Mouse (Mus musculus) kidney, postnatal 0 days (tissue): Measurements from ENCODE around the gene Espnl. TPM values are rescaled to one million over a fixed set of nuclear protein-coding genes. Genes with fewer than 3 reads are reported as not detected.

Experiments
- ATAC-seq: fragments of 200-750 bp; cut with Nextera tagmentation; replicated peaks from 2 replicates; pipeline ENCODE4 v1.8.0; 2017; ENCODE audit warnings: low read depth, moderate number of reproducible peaks, moderate TSS enrichment, moderate library complexity; ENCODE audit not compliant: low FRiP score
- DNase-seq: peaks from one replicate; pipeline ENCODE4 v3.0.0-alpha.2; 2016; ENCODE audit warnings: low spot score
- H3K27ac ChIP-seq: fragments of 300-500 bp; sonication (generic); 2 replicates; pipeline ENCODE4 v1.5.1; 2014; ENCODE audit warnings: mild to moderate bottlenecking
- H3K27me3 ChIP-seq: fragments of 300-500 bp; sonication (generic); 2 replicates; pipeline ENCODE4 v1.6.1; 2014; ENCODE audit warnings: low read length, mixed read lengths; ENCODE audit not compliant: insufficient read depth
- H3K36me3 ChIP-seq: fragments of 300-500 bp; sonication (generic); 2 replicates; pipeline ENCODE4 v1.6.1; 2014; ENCODE audit warnings: low read length, mixed read lengths; ENCODE audit not compliant: insufficient read depth
- H3K4me1 ChIP-seq: fragments of 300-500 bp; sonication (generic); replicated peaks from 2 replicates; pipeline ENCODE4 v1.6.1; 2014; ENCODE audit warnings: antibody characterized with exemption, low read length, mixed read lengths; ENCODE audit not compliant: insufficient read depth
- H3K4me2 ChIP-seq: fragments of 300-500 bp; sonication (generic); 2 replicates; pipeline ENCODE4 v1.6.1; 2014; ENCODE audit warnings: mild to moderate bottlenecking, low read length, moderate library complexity, mixed read lengths
- H3K4me3 ChIP-seq: fragments of 300-500 bp; sonication (generic); replicated peaks from 2 replicates; pipeline ENCODE4 v1.5.1; 2014; ENCODE audit warnings: low read depth, low read length
- H3K9ac ChIP-seq: fragments of 300-500 bp; sonication (generic); 2 replicates; pipeline ENCODE4 v1.6.1; 2014; ENCODE audit warnings: low read depth, low read length
- H3K9me3 ChIP-seq: fragments of 300-500 bp; sonication (generic); replicated peaks from 2 replicates; pipeline ENCODE4 v1.6.1; 2016; ENCODE audit warnings: low read length, inconsistent platforms, mixed read lengths
- CTCF ChIP-seq: IDR thresholded peaks from 2 replicates; pipeline ENCODE4 v1.5.1; 2016; ENCODE audit warnings: antibody characterized with exemption, low read depth, mild to moderate bottlenecking, moderate library complexity
- WGBS: fragments of 180-500 bp; shearing (Covaris S2); extraction: QIAGEN DNeasy Blood & Tissue Kit; methylation state at CpG from one replicate; pipeline ENCODE4 v1.1.7; 2014; 5-methylcytosine and 5-hydroxymethylcytosine counted together
- polyA plus RNA-seq: library from polyadenylated mRNA; unstranded; fragments of >200 nt; fragmentation: Nextera tagmentation; extraction: Ambion mirVana; gene quantifications from 2 replicates; pipeline ENCODE4 v1.2.1, GENCODE M21; 2015

Espnl gene
- polyA plus RNA-seq, 1 experiment from 2014 or later: 0.05 TPM

- no peak for ATAC-seq
- 93% methylated on average over 3 of the region's 3 CpGs for WGBS
- no peaks in the 10 kb centered on the region for H3K9me3 ChIP-seq
Measured at GRCm38 (mm10) chr1:91344001-91344400, 22.1 kb downstream of the Espnl start.

GRCm38 (mm10) chr1:91344921-91345685 is 23.2 kb downstream of the Espnl start:
- Histone ChIP-seq H3K9ac (no peak overlapping the region), H3K36me3 (no peaks in the 10 kb centered on the region), H3K27me3 (peaks cover 34% of the 10 kb centered on the region), H3K9me3 (no peaks in the 10 kb centered on the region), H3K27ac (no peak overlapping the region), H3K4me1 (no peaks in the 10 kb centered on the region; the same call in 1 of the 2 replicates), H3K4me3 (peak overlapping the region; percentile 13), H3K4me2 (peak overlapping the region; percentile 39)
- WGBS: 3% methylated on average over 66 of the region's 68 CpGs
- peak; percentile 59 for TF ChIP-seq CTCF
- peak; percentile 40 for DNase-seq
- peak; percentile 50 for ATAC-seq

More at GRCm38 (mm10) chr1:91344001-91344400, 22.1 kb downstream of the Espnl start:
- Histone ChIP-seq H3K36me3 (no peaks in the 10 kb centered on the region), H3K9ac (no peak overlapping the region), H3K4me2 (no peak overlapping the region), H3K27me3 (peaks cover 34% of the 10 kb centered on the region), H3K27ac (no peak overlapping the region), H3K4me3 (no peak overlapping the region), H3K4me1 (no peaks in the 10 kb centered on the region; the same call in 1 of the 2 replicates)
- DNase-seq: no peak
- TF ChIP-seq CTCF: no peak

GRCm38 (mm10) chr1:91346892-91347291 is 25.0 kb downstream of the Espnl start:
- H3K9ac ChIP-seq: no peak overlapping the region
- peak; percentile 90 for DNase-seq
- no peaks in the 10 kb centered on the region; the same call in 1 of the 2 replicates for H3K4me1 ChIP-seq
- H3K9me3 ChIP-seq: no peaks in the 10 kb centered on the region
- no peak overlapping the region for H3K4me2 ChIP-seq
- H3K36me3 ChIP-seq: no peaks in the 10 kb centered on the region
- H3K27ac ChIP-seq: no peak overlapping the region
- H3K4me3 ChIP-seq: no peak overlapping the region
- ATAC-seq: peak; percentile 47
- H3K27me3 ChIP-seq: peaks cover 34% of the 10 kb centered on the region
- TF ChIP-seq CTCF: peak; percentile 85
- 40% methylated on average over 3 of the region's 3 CpGs for WGBS

GRCm38 (mm10) chr1:91350841-91351240 is 29.0 kb downstream of the Espnl start, which contains the start of gene Klhl30:
TSS of gene Klhl30 (plus strand) at chr1:91351016.
- peaks cover 8% of the 10 kb centered on the region for H3K27me3 ChIP-seq
- ATAC-seq (no peak), DNase-seq (no peak)
- H3K9ac ChIP-seq: no peak within 1 kb of the TSS
- WGBS: 55% methylated on average over 4 of the region's 4 CpGs
- no peak within 1 kb of the TSS for H3K4me3 ChIP-seq
- no peaks in the 10 kb centered on the region for H3K4me1 ChIP-seq
- no peaks in the 10 kb centered on the region for H3K36me3 ChIP-seq
- no peak within 1 kb of the TSS for H3K27ac ChIP-seq
- no peak within 1 kb of the TSS for H3K4me2 ChIP-seq
- no peak for TF ChIP-seq CTCF
- no peaks in the 10 kb centered on the region for H3K9me3 ChIP-seq

GRCm38 (mm10) chr1:91351249-91351648 is 29.4 kb downstream of the Espnl start:
- H3K27me3 ChIP-seq: peaks cover 4% of the 10 kb centered on the region; the same call in 1 of the 2 replicates
- no peak for DNase-seq
- no peaks in the 10 kb centered on the region for H3K36me3 ChIP-seq
- no peak for TF ChIP-seq CTCF
- no peak overlapping the region for H3K9ac ChIP-seq
- H3K27ac ChIP-seq: no peak overlapping the region
- no peaks in the 10 kb centered on the region for H3K9me3 ChIP-seq
- H3K4me2 ChIP-seq: no peak overlapping the region
- no peak for ATAC-seq
- WGBS: 70% methylated on average over 3 of the region's 3 CpGs
- no peaks in the 10 kb centered on the region for H3K4me1 ChIP-seq
- no peak overlapping the region for H3K4me3 ChIP-seq

GRCm38 (mm10) chr1:91352277-91352676 is 30.4 kb downstream of the Espnl start:
- H3K4me1 ChIP-seq: no peaks in the 10 kb centered on the region
- H3K36me3 ChIP-seq: no peaks in the 10 kb centered on the region
- ATAC-seq (no peak), DNase-seq (no peak)
- H3K9me3 ChIP-seq: no peaks in the 10 kb centered on the region
- H3K4me2 ChIP-seq: no peak overlapping the region
- H3K9ac ChIP-seq: no peak overlapping the region
- WGBS: 82% methylated on average over 2 of the region's 2 CpGs
- H3K27ac ChIP-seq: no peak overlapping the region
- no peaks in the 10 kb centered on the region for H3K27me3 ChIP-seq
- TF ChIP-seq CTCF: no peak
- H3K4me3 ChIP-seq: no peak overlapping the region
